Mouse (Mus musculus) embryonic fibroblast, embryonic 13.5 days (primary cell): Measurements from ENCODE around the gene Cox7b2.

Source experiments
- CTCF ChIP-seq: IDR thresholded peaks from 2 replicates; pipeline ENCODE4 v1.5.1; 2011; ENCODE audit warnings: mild to moderate bottlenecking, control low read depth, low read length, moderate library complexity, borderline replicate concordance; ENCODE audit not compliant: insufficient read depth
- POLR2A ChIP-seq: IDR thresholded peaks from 2 replicates; pipeline ENCODE4 v1.6.1; 2011; ENCODE audit warnings: low read depth, mild to moderate bottlenecking, control low read depth, low read length, moderate library complexity

- TF ChIP-seq POLR2A (no peak), CTCF (no peak)
Measured at GRCm38 (mm10) chr5:71495621-71496020, 52.4 kb downstream of the Cox7b2 start.
